Mouse (Mus musculus) ES-Bruce4 (cell line): Measurements from ENCODE around the gene Aknad1.

Source experiments
- CTCF ChIP-seq: IDR thresholded peaks from one replicate; pipeline ENCODE4 v1.8.1; 2011; ENCODE audit warnings: low read depth, low read length
- POLR2A ChIP-seq: IDR thresholded peaks from one replicate; pipeline ENCODE4 v1.8.1; 2011; ENCODE audit warnings: low read length; ENCODE audit not compliant: insufficient read depth

GRCm38 (mm10) chr3:108767416-108767815 is 28.0 kb downstream of the Aknad1 start:
- no peak for TF ChIP-seq POLR2A
- TF ChIP-seq CTCF: no peak
